Mouse (Mus musculus): ENCODE data around the gene Sult1a1. TPM values are rescaled to one million over a fixed set of nuclear protein-coding genes. Genes with fewer than 3 reads are reported as not detected.
"Not testable (repeated sequence)": the region's sequence is repeated elsewhere in the genome, so short reads cannot be mapped to it uniquely, and the experiment has no call there.

The Sult1a1 gene
- total RNA-seq, 2 experiments from 2014 or later, result 11.7 to 19.3 TPM

- DNase-seq (ENCODE audit: low spot score in 2 of 2), result no peak
- intact Hi-C loops (cut with DNase I), result loop anchor here (5.0 kb wide), 1 partner anchor 77 kb away; the partner anchor contains the start of gene Ypel3
Measured at GRCm38 (mm10) chr7:126700063-126701015, 24.1 kb upstream of the Sult1a1 start.

- no peak for DNase-seq (ENCODE audit: low spot score in 2 of 2)
- intact Hi-C loops (cut with DNase I), result no loop called here
Measured at GRCm38 (mm10) chr7:126697838-126698237, 21.6 kb upstream of the Sult1a1 start.

- intact Hi-C loops (cut with DNase I), result no loop called here
- DNase-seq (ENCODE audit: low spot score in 2 of 2), result no peak
Measured at GRCm38 (mm10) chr7:126696886-126697285, 20.7 kb upstream of the Sult1a1 start.

- intact Hi-C loops (cut with DNase I), result no loop called here
- no peak for DNase-seq (ENCODE audit: low spot score in 2 of 2)
Measured at GRCm38 (mm10) chr7:126696303-126696702, 20.1 kb upstream of the Sult1a1 start.

- DNase-seq (ENCODE audit: low spot score in 2 of 2), result peak; percentile 97 to 98
- intact Hi-C loops (cut with DNase I), result loop anchor here (2.0 kb wide), 1 partner anchor 113 kb away; no protein-coding TSS in a partner anchor
Measured at GRCm38 (mm10) chr7:126695631-126696207, 19.5 kb upstream of the Sult1a1 start, which contains the start of gene Slx1b. Gene Slx1b, minus strand, starts transcription at chr7:126695784.

- DNase-seq (ENCODE audit: low spot score in 2 of 2), result peak in 1 of 2 experiments; percentile 48
- intact Hi-C loops (cut with DNase I), result loop anchor here (2.0 kb wide), 1 partner anchor 112 kb away; no protein-coding TSS in a partner anchor
Measured at GRCm38 (mm10) chr7:126695210-126695611, 19.0 kb upstream of the Sult1a1 start, which contains the start of gene Bola2. Gene Bola2, plus strand, starts transcription at chr7:126695401.

- no peak for DNase-seq (ENCODE audit: low spot score in 2 of 2)
- intact Hi-C loops (cut with DNase I), result loop anchor here (2.0 kb wide), 1 partner anchor 112 kb away; no protein-coding TSS in a partner anchor
Measured at GRCm38 (mm10) chr7:126694441-126695051, 18.3 kb upstream of the Sult1a1 start.

GRCm38 (mm10) chr7:126693781-126694180 lies 17.5 kb upstream of the Sult1a1 start:
- intact Hi-C loops (cut with DNase I), result loop anchor here (2.0 kb wide), 2 partner anchors 49 to 111 kb away; no protein-coding TSS in a partner anchor
- no peak for DNase-seq (ENCODE audit: low spot score in 2 of 2)

GRCm38 (mm10) chr7:126693256-126693655 lies 17.0 kb upstream of the Sult1a1 start:
- intact Hi-C loops (cut with DNase I), result loop anchor here (2.0 kb wide), 1 partner anchor 48 kb away; no protein-coding TSS in a partner anchor
- DNase-seq (ENCODE audit: low spot score in 2 of 2), result peak; percentile 78 to 83

GRCm38 (mm10) chr7:126692426-126692825 lies 16.2 kb upstream of the Sult1a1 start:
- intact Hi-C loops (cut with DNase I), result loop anchor here (2.0 kb wide), 1 partner anchor 48 kb away; no protein-coding TSS in a partner anchor
- DNase-seq (ENCODE audit: low spot score in 2 of 2), result no peak

- intact Hi-C loops (cut with DNase I), result loop anchor here (2.0 kb wide), 1 partner anchor 47 kb away; no protein-coding TSS in a partner anchor
- DNase-seq (ENCODE audit: low spot score in 2 of 2), result no peak
Measured at GRCm38 (mm10) chr7:126691676-126692075, 15.4 kb upstream of the Sult1a1 start.

GRCm38 (mm10) chr7:126690737-126691136 lies 14.5 kb upstream of the Sult1a1 start:
- intact Hi-C loops (cut with DNase I), result no loop called here
- DNase-seq (ENCODE audit: low spot score in 2 of 2), result no peak

- intact Hi-C loops (cut with DNase I), result no loop called here
- no peak for DNase-seq (ENCODE audit: low spot score in 2 of 2)
Measured at GRCm38 (mm10) chr7:126689021-126689420, 12.8 kb upstream of the Sult1a1 start.

GRCm38 (mm10) chr7:126688156-126688555 lies 11.9 kb upstream of the Sult1a1 start:
- DNase-seq (ENCODE audit: low spot score in 2 of 2); intact Hi-C loops (cut with DNase I): not testable (repeated sequence)

GRCm38 (mm10) chr7:126681221-126681620 lies 5.0 kb upstream of the Sult1a1 start:
- intact Hi-C loops (cut with DNase I), result no loop called here
- no peak for DNase-seq (ENCODE audit: low spot score in 2 of 2)

GRCm38 (mm10) chr7:126679683-126680082 lies 3.5 kb upstream of the Sult1a1 start:
- intact Hi-C loops (cut with DNase I), result no loop called here
- no peak for DNase-seq (ENCODE audit: low spot score in 2 of 2)

GRCm38 (mm10) chr7:126678545-126679341 lies 2.5 kb upstream of the Sult1a1 start:
- intact Hi-C loops (cut with DNase I), result no loop called here
- DNase-seq (ENCODE audit: low spot score in 2 of 2), result no peak

- intact Hi-C loops (cut with DNase I), result no loop called here
- no peak for DNase-seq (ENCODE audit: low spot score in 2 of 2)
Measured at GRCm38 (mm10) chr7:126676631-126677220, 494 bp upstream of the Sult1a1 start.
